Mouse (Mus musculus) limb, embryonic 15.5 days (tissue): ENCODE data around the gene Rela. TPM values are rescaled to one million over a fixed set of nuclear protein-coding genes. Genes with fewer than 3 reads are reported as not detected.

Source experiments
- ATAC-seq: fragments of 200-750 bp; cut with Nextera tagmentation; 2 replicates; pipeline ENCODE4 v1.8.0; 2017; ENCODE audit warnings: low read depth, moderate TSS enrichment; ENCODE audit not compliant: insufficient number of reproducible peaks, low FRiP score, low TSS enrichment
- H3K27ac ChIP-seq: fragments of 300-500 bp; sonication (generic); 2 replicates; pipeline ENCODE4 v1.5.1; 2015; ENCODE audit warnings: moderate library complexity, mild to moderate bottlenecking, inconsistent platforms
- H3K27me3 ChIP-seq: fragments of 300-500 bp; sonication (generic); 2 replicates; pipeline ENCODE4 v1.6.1; 2015; ENCODE audit warnings: inconsistent platforms
- H3K36me3 ChIP-seq: fragments of 300-500 bp; sonication (generic); 2 replicates; pipeline ENCODE4 v1.6.1; 2015; ENCODE audit warnings: inconsistent platforms
- H3K4me1 ChIP-seq: fragments of 300-500 bp; sonication (generic); 2 replicates; pipeline ENCODE4 v1.6.1; 2015; ENCODE audit warnings: inconsistent platforms
- H3K4me2 ChIP-seq: fragments of 300-500 bp; sonication (generic); 2 replicates; pipeline ENCODE4 v1.6.1; 2015; ENCODE audit warnings: mild to moderate bottlenecking, inconsistent platforms
- H3K4me3 ChIP-seq: fragments of 300-500 bp; sonication (generic); 2 replicates; pipeline ENCODE4 v1.5.1; 2015; ENCODE audit warnings: mild to moderate bottlenecking, inconsistent platforms
- H3K9ac ChIP-seq: fragments of 300-500 bp; sonication (generic); 2 replicates; pipeline ENCODE4 v1.6.1; 2015; ENCODE audit warnings: inconsistent platforms
- H3K9me3 ChIP-seq: fragments of 300-500 bp; sonication (generic); 2 replicates; pipeline ENCODE4 v1.6.1; 2016; ENCODE audit warnings: inconsistent platforms
- WGBS: fragments of 180-500 bp; shearing (Covaris S2); methylation state at CpG from one replicate; pipeline ENCODE4 v1.1.7; 2015; 5-methylcytosine and 5-hydroxymethylcytosine counted together
- polyA plus RNA-seq: library from polyadenylated mRNA; unstranded; fragments of >200 nt; fragmentation: Nextera tagmentation; extraction: Ambion mirVana; gene quantifications from 2 replicates; pipeline ENCODE4 v1.2.1, GENCODE M21; 2015

The Rela gene
- polyA plus RNA-seq, 1 experiment from 2014 or later: 57.3 TPM

DNA sequence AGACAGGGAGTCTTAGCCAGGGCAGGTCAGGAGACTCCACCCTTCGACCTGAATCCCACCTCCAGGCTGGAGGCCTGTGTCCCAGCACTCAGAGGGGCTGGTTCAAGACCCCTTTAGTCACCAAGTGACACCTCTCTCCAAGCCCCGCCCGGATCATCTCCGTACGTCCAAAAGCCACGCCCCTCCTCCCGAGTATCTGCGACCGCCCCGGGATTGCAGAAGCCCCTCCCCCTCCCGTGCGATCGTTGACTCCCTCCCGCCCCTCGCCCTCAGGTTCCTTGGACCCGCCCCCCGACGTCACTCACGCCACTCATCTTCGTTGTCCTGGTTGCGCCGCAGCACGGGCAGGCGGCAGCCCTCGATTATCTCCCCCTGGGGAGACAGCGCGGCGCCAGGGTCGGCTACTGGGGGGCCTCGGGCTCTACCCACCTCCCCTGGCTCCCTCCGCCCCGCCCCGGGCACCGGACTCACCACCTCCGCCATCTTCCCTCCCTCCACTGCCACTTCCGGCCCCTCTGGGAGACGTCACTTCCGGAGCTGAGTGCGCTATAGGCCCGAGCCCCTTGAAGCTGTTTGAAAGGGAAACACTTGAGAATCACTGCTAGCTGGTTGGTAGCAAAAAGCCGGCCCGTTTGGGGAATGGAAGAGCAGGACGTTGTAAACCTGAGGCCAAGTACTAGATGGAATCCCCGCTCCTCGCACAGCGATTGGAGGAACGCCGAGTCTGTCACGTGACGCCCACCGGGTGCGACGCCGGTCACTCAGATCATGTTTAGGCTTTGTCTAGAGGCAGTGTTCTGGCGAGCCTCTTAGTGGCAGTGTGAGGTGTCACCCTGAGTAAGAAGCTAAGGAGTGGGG, 27.5 kb upstream of the Rela start, which contains the start of gene Kat5:
TSS of gene Kat5 (minus strand) at position 691 of the 858 bp plus-strand sequence.
- H3K36me3 ChIP-seq: peaks cover 41% of the 10 kb centered on the region
- H3K4me1 ChIP-seq: peaks cover 23% of the 10 kb centered on the region
- H3K4me2 ChIP-seq: peak within 1 kb of the TSS; percentile 75
- H3K27me3 ChIP-seq: no peaks in the 10 kb centered on the region
- H3K27ac ChIP-seq: peak within 1 kb of the TSS; percentile 99
- WGBS: 2% methylated on average over 55 of the region's 55 CpGs
- ATAC-seq: peak; percentile 88
- peak within 1 kb of the TSS; percentile 69 for H3K9ac ChIP-seq
- H3K4me3 ChIP-seq: peak within 1 kb of the TSS; percentile 69
- H3K9me3 ChIP-seq: no peaks in the 10 kb centered on the region

DNA sequence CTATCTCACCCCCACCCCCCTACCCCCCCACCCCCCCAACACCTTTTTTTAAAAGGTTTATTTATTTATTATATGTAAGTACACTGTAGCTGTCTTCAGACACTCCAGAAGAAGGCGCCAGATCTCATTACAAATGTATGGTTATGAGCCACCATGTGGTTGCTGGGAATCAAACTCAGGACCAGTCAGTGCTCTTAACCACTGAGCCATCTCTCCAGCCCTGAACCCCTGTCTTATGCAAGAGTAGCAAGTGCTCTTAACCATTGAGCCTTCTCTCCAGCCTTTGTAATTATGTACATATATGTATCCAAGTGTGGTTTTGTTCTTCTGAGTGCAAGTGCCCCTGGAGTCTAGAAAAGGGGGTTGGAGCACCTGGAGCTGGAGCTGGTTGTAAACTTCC, 25.3 kb upstream of the Rela start:
- Histone ChIP-seq H3K27ac (no peak overlapping the region), H3K4me3 (no peak overlapping the region), H3K36me3 (peaks cover 19% of the 10 kb centered on the region), H3K27me3 (no peaks in the 10 kb centered on the region), H3K4me1 (peaks cover 23% of the 10 kb centered on the region), H3K9ac (no peak overlapping the region), H3K9me3 (no peaks in the 10 kb centered on the region), H3K4me2 (no peak overlapping the region)
- 75% methylated on average over 1 of the region's 1 CpGs for WGBS
- no peak for ATAC-seq

DNA sequence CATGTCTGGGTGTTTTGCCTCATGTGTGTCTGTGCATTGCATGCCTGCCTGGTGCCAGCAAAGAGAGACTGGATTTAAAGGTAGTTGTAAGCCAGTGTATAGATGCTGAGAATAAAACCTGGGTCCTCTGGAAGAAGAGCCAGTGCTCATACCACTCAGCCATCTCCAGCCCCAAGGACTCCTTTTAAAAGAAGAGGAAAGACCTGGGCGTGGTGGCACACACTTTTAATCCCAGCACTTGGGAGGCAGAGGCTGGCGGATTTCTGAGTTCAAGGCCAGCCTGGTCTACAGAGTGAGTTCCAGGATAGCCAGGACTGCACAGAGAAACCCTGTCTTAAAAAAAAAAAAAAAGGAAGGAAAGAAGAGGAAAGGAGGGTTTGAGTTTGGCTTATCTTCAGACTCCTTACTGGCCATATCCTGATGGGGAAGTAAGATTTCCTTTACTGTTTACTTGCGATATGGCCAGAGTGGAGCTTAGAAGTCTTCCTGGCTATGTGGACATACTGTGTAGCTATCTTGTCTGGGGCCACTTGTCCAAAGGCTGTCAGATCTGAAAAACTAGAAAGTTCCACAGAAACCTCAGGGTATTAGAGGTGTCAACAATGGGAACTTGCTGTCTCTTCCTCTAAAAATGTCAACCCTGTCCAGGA, 24.4 kb upstream of the Rela start:
- Histone ChIP-seq H3K27me3 (no peaks in the 10 kb centered on the region), H3K4me1 (peaks cover 23% of the 10 kb centered on the region), H3K36me3 (peaks cover 10% of the 10 kb centered on the region), H3K9ac (no peak overlapping the region), H3K4me3 (no peak overlapping the region), H3K27ac (no peak overlapping the region), H3K4me2 (no peak overlapping the region), H3K9me3 (no peaks in the 10 kb centered on the region)
- 85% methylated on average over 3 of the region's 3 CpGs for WGBS
- ATAC-seq: no peak

DNA sequence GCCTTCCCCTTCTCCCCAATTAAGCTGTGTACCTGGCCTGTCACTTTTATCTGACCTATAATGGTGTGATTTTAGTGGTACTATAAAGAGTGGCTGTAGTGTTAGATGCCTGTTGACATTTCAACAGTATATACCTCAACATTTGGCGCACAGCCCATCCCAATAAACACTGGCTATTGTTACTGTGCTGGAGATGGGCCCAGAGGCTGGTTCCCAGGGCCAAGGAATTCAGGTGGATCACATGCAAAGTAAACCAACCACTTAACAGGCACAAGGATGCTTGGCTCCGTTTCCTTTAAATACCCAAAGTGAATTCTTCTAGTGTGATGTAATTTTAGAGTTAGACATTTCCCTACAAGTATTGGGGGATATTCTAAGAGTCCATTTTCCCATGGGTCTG, 22.3 kb upstream of the Rela start:
- H3K27ac ChIP-seq: no peak overlapping the region
- H3K36me3 ChIP-seq: no peaks in the 10 kb centered on the region
- H3K9me3 ChIP-seq: no peaks in the 10 kb centered on the region
- H3K27me3 ChIP-seq: no peaks in the 10 kb centered on the region
- peaks cover 6% of the 10 kb centered on the region for H3K4me1 ChIP-seq
- ATAC-seq: no peak
- H3K9ac ChIP-seq: no peak overlapping the region
- 52% methylated on average over 2 of the region's 2 CpGs for WGBS
- no peak overlapping the region for H3K4me2 ChIP-seq
- no peak overlapping the region for H3K4me3 ChIP-seq

DNA sequence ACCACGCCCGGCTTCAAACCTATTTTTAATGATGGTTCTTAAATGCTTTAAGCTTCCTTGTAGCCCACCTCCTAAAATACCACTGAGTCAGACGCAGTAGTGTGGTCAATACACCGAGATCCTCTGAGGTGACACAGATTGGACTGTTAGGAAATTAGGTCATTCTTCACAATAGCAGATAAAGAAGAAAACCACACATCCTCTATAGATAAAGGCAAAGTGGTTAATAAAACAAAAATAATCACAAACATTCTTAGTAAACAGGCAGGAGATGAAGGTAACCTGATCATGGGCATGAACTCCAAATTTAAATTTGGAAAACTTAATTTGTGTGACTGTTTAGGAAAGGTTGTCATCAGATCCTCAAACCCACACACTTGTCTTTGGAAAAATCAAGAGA, 17.3 kb upstream of the Rela start:
- Histone ChIP-seq H3K9me3 (no peaks in the 10 kb centered on the region), H3K27me3 (no peaks in the 10 kb centered on the region), H3K4me1 (no peaks in the 10 kb centered on the region), H3K27ac (no peak overlapping the region), H3K4me3 (no peak overlapping the region), H3K9ac (no peak overlapping the region), H3K4me2 (no peak overlapping the region), H3K36me3 (no peaks in the 10 kb centered on the region)
- no peak for ATAC-seq
- WGBS: 77% methylated on average over 4 of the region's 4 CpGs

DNA sequence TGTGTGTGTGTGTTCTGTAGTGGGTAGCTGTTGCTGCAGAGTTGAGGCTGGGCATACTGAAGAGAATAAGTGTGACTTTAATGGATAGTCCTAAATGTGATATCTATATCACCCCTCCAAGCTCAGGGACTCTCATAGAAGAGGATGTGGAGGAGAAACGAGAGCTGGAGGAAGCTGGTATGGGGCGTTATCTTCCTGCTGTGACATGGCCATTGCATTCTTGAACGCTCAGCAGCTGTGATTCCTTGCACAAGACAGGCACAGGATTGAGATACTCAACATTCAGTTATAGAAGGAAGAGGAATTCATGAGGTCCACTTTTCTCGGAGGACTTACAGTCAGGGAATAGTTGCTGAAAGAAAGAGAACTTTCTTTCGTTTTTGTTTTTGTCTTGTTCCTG, 15.4 kb upstream of the Rela start:
- no peak for ATAC-seq
- Histone ChIP-seq H3K4me2 (no peak overlapping the region), H3K27ac (no peak overlapping the region), H3K4me1 (no peaks in the 10 kb centered on the region), H3K36me3 (no peaks in the 10 kb centered on the region), H3K4me3 (no peak overlapping the region), H3K9ac (no peak overlapping the region), H3K27me3 (no peaks in the 10 kb centered on the region), H3K9me3 (no peaks in the 10 kb centered on the region)
- 81% methylated on average over 5 of the region's 5 CpGs for WGBS

DNA sequence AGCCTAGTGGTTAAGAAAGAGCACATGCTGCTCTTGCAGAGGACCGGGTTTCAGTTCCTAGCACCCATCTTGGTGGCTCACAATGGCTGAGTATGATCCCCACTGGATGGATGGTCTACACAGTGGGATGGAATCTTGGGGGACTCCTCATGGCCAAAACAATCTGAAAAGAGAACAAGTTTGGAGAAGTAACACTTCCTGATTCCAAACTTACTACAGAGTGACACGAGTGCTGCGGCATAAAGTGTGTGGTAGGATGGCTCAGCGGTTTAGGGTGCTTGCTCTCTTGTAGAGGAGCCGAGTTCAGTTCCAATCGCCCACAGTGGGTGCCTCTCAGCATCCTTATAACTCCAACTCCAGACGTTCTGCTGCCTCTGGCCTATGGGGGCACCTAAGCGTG, 12.0 kb upstream of the Rela start:
- no peak overlapping the region for H3K4me3 ChIP-seq
- no peak overlapping the region for H3K4me2 ChIP-seq
- no peaks in the 10 kb centered on the region for H3K36me3 ChIP-seq
- ATAC-seq: no peak
- H3K9ac ChIP-seq: no peak overlapping the region
- 82% methylated on average over 8 of the region's 8 CpGs for WGBS
- H3K9me3 ChIP-seq: no peaks in the 10 kb centered on the region
- H3K27me3 ChIP-seq: no peaks in the 10 kb centered on the region
- no peaks in the 10 kb centered on the region for H3K4me1 ChIP-seq
- H3K27ac ChIP-seq: no peak overlapping the region

DNA sequence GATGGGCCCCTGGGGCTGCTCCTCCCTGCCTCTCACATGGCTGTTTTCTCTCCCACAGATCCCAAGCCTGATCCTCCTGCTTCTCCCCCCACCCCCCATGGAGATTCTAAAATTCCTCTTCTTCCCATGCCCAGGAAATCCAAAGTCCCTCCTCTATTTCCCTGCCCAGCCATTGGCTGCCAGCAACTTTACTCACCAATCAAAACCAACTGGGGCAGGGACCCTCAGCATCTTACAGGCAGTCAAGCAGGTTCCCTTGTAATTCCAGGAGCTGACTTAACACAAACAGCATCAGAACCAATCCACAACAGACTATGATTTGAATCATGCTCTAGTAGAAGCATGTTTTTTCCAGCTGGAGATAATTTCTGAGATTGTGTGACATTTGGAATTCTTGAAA, 7.4 kb upstream of the Rela start:
- Histone ChIP-seq H3K27ac (no peak overlapping the region), H3K36me3 (no peaks in the 10 kb centered on the region), H3K4me1 (no peaks in the 10 kb centered on the region), H3K9me3 (no peaks in the 10 kb centered on the region), H3K4me2 (no peak overlapping the region), H3K4me3 (no peak overlapping the region), H3K27me3 (no peaks in the 10 kb centered on the region), H3K9ac (no peak overlapping the region)
- no peak for ATAC-seq

DNA sequence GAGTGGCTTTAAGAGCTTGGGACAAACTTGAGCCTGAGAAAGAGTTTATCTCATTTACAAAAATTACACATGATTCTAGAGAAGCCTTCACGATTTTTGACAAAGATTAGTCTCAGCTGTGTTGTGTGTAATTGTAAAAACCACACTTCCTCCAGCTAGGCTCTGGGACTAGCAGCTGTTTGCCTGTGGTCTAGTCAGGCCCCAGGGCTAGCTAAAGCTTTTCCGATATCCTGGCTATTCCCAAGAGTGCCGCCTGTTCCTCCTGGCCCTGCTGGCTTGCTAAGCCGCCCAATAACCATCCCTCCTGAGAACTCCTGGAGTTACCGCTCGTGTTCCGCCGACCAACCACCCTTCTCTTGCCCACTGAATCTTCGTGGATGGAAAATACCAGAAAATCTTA, 5.2 kb upstream of the Rela start:
- H3K36me3 ChIP-seq: no peaks in the 10 kb centered on the region
- 66% methylated on average over 9 of the region's 9 CpGs for WGBS

DNA sequence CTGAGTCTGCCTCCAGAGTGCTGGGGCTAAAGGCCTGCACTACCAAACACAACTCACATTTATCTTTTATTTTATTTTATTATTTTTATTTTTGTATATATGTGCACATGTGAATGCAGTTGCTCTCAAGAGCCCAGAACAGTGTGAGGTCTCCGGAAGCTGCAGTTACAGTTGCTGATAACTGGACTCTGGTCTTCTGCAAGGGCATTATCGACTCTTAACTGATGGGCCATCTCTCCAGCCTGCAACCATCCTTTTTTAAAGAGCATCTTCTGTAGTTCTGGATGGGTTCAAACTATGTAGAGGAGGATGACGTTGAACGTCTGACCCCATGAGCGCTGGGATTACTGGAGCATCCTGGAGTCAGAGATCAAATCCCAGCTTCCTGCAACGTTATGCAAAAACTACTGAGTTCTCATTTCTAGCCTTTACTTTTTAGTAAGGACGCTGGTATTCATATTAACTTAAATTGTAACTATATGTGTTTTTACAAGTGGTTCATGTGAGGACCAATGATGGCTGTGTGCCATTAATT, 1.2 kb upstream of the Rela start:
- Histone ChIP-seq H3K4me1 (peaks cover 25% of the 10 kb centered on the region), H3K27ac (0 out of 2 replicates have a peak overlapping the region, but pooled peaks have one; percentile 93), H3K27me3 (no peaks in the 10 kb centered on the region), H3K9me3 (no peaks in the 10 kb centered on the region), H3K4me2 (peak overlapping the region; percentile 88; the same call in 1 of the 2 replicates), H3K36me3 (peaks cover 27% of the 10 kb centered on the region), H3K9ac (no peak overlapping the region), H3K4me3 (no peak overlapping the region)
- no peak for ATAC-seq
- 70% methylated on average over 7 of the region's 7 CpGs for WGBS

More for the DNA sequence above, 5.2 kb upstream of the Rela start:
- H3K27ac ChIP-seq: no peak overlapping the region
- ATAC-seq: no peak
- no peak overlapping the region for H3K4me3 ChIP-seq
- H3K9me3 ChIP-seq: no peaks in the 10 kb centered on the region
- H3K4me2 ChIP-seq: no peak overlapping the region
- no peak overlapping the region for H3K9ac ChIP-seq
- peaks cover 7% of the 10 kb centered on the region for H3K4me1 ChIP-seq
- no peaks in the 10 kb centered on the region for H3K27me3 ChIP-seq

DNA sequence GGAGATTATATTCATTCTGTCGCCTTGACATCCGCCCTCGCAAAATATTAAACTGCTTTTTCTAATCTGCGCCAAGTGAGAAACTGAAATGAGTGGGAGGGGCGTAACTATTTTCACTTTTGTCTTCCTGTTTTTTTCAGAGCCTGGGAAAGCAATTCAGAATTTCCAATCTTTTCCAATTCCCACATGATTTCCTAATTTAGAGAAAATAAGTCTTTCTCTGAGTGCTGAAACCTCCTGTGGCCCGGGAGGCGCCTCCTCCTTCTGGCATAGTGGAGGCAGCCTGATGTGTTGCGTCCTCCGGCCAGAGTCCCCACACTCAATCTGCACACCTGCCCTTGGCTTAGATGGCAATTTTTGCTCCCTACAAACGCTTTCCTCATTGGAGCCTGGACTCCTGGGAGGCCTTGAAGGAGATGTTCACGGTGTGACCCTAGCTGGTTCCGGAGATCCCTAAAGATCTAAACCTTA, 677 bp upstream of the Rela start:
- H3K27me3 ChIP-seq: no peaks in the 10 kb centered on the region
- H3K4me2 ChIP-seq: peak overlapping the region; percentile 88
- peaks cover 32% of the 10 kb centered on the region for H3K36me3 ChIP-seq
- peak overlapping the region; percentile 93 for H3K27ac ChIP-seq
- 38% methylated on average over 12 of the region's 12 CpGs for WGBS
- H3K9ac ChIP-seq: peak overlapping the region; percentile 77
- H3K4me1 ChIP-seq: peaks cover 25% of the 10 kb centered on the region
- ATAC-seq: no peak
- no peaks in the 10 kb centered on the region for H3K9me3 ChIP-seq
- peak overlapping the region; percentile 86 for H3K4me3 ChIP-seq

DNA sequence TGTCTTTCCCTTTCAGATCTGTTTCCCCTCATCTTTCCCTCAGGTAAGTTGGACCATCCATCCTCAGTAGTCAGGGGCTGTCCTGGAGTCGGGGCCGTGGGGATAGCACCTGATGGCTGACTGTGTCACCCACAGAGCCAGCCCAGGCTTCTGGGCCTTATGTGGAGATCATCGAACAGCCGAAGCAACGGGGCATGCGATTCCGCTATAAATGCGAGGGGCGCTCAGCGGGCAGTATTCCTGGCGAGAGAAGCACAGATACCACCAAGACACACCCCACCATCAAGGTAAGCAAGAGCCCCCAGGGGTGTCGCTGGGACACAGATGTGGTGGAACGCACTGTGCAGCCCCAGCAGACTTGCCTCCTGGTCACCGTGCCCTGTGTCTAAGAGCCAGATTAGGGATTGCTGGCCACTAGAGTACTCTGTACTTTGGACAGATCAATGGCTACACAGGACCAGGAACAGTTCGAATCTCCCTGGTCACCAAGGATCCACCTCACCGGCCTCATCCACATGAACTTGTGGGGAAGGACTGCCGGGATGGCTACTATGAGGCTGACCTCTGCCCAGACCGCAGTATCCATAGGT, 1.2 kb downstream of the Rela start:
- H3K27ac ChIP-seq: peak overlapping the region; percentile 93; the same call in 1 of the 2 replicates
- H3K36me3 ChIP-seq: peaks cover 50% of the 10 kb centered on the region
- no peak for ATAC-seq
- no peaks in the 10 kb centered on the region for H3K9me3 ChIP-seq
- H3K9ac ChIP-seq: peak overlapping the region; percentile 77
- H3K4me2 ChIP-seq: peak overlapping the region; percentile 88
- WGBS: 83% methylated on average over 18 of the region's 18 CpGs
- H3K4me1 ChIP-seq: peaks cover 25% of the 10 kb centered on the region
- H3K27me3 ChIP-seq: no peaks in the 10 kb centered on the region
- peak overlapping the region; percentile 86 for H3K4me3 ChIP-seq
